Mouse (Mus musculus) lung, postnatal 0 days (tissue): ENCODE results near the gene Aph1b. TPM values are rescaled to one million over a fixed set of nuclear protein-coding genes. Genes with fewer than 3 reads are reported as not detected.
A peak's percentile ranks its signal among the peaks of the same experiment; 100 is the strongest.

Experiments
- ATAC-seq: fragments of 200-750 bp; cut with Nextera tagmentation; 2 replicates; pipeline ENCODE4 v1.8.0; 2017; ENCODE audit warnings: moderate library complexity
- DNase-seq: peaks from one replicate; pipeline ENCODE4 v3.0.0-alpha.2; 2016; ENCODE audit warnings: low spot score
- H3K27ac ChIP-seq: fragments of 300-500 bp; sonication (generic); 2 replicates; pipeline ENCODE4 v1.5.1; 2014; ENCODE audit warnings: antibody characterized with exemption, mild to moderate bottlenecking, low read length, mixed read lengths
- H3K27me3 ChIP-seq: fragments of 300-500 bp; sonication (generic); replicated peaks from 2 replicates; pipeline ENCODE4 v1.6.1; 2014; ENCODE audit warnings: low read length, mixed read lengths; ENCODE audit not compliant: insufficient read depth
- H3K36me3 ChIP-seq: fragments of 300-500 bp; sonication (generic); 2 replicates; pipeline ENCODE4 v1.6.1; 2014; ENCODE audit warnings: low read length, mixed read lengths; ENCODE audit not compliant: insufficient read depth
- H3K4me1 ChIP-seq: fragments of 300-500 bp; sonication (generic); 2 replicates; pipeline ENCODE4 v1.6.1; 2014; ENCODE audit warnings: antibody characterized with exemption, low read depth, low read length, mixed read lengths; ENCODE audit not compliant: insufficient read depth
- H3K4me2 ChIP-seq: fragments of 300-500 bp; sonication (generic); replicated peaks from 2 replicates; pipeline ENCODE4 v1.6.1; 2014; ENCODE audit warnings: low read depth, mild to moderate bottlenecking, low read length, moderate library complexity, mixed read lengths
- H3K4me3 ChIP-seq: fragments of 300-500 bp; sonication (generic); 2 replicates; pipeline ENCODE4 v1.5.1; 2014; ENCODE audit warnings: low read depth, low read length
- H3K9ac ChIP-seq: fragments of 300-500 bp; sonication (generic); replicated peaks from 2 replicates; pipeline ENCODE4 v1.6.1; 2014; ENCODE audit warnings: low read depth, mild to moderate bottlenecking
- H3K9me3 ChIP-seq: fragments of 300-500 bp; sonication (generic); 2 replicates; pipeline ENCODE4 v1.6.1; 2016; ENCODE audit warnings: low read length, mixed read lengths
- CTCF ChIP-seq: IDR thresholded peaks from 2 replicates; pipeline ENCODE4 v1.5.1; 2016; ENCODE audit warnings: antibody characterized with exemption, mild to moderate bottlenecking
- EP300 ChIP-seq: IDR thresholded peaks from 2 replicates; pipeline ENCODE4 v1.6.1; 2016; ENCODE audit warnings: antibody characterized with exemption, mild to moderate bottlenecking, control low read depth
- WGBS: fragments of 180-500 bp; shearing (Covaris S2); extraction: QIAGEN DNeasy Blood & Tissue Kit; methylation state at CpG from one replicate; pipeline ENCODE4 v1.1.7; 2014; 5-methylcytosine and 5-hydroxymethylcytosine counted together
- polyA plus RNA-seq: library from polyadenylated mRNA; unstranded; fragments of >200 nt; fragmentation: Nextera tagmentation; extraction: Ambion mirVana; gene quantifications from 2 replicates; pipeline ENCODE4 v1.2.1, GENCODE M21; 2015

Aph1b gene
- polyA plus RNA-seq, 1 experiment from 2014 or later: 4.4 TPM

GRCm38 (mm10) chr9:66725591-66725990 lies 69.7 kb downstream of the Aph1b start:
- TF ChIP-seq EP300 (no peak), CTCF (no peak)
- no peak overlapping the region for H3K27ac ChIP-seq
- no peaks in the 10 kb centered on the region for H3K9me3 ChIP-seq
- no peaks in the 10 kb centered on the region for H3K27me3 ChIP-seq
- 78% methylated on average over 3 of the region's 3 CpGs for WGBS
- no peak overlapping the region for H3K4me3 ChIP-seq
- peak; percentile 29 for DNase-seq
- H3K4me2 ChIP-seq: no peak overlapping the region
- ATAC-seq: no peak
- no peak overlapping the region for H3K9ac ChIP-seq
- H3K36me3 ChIP-seq: no peaks in the 10 kb centered on the region
- H3K4me1 ChIP-seq: no peaks in the 10 kb centered on the region

Other genes starting within 250 kb of the Aph1b start
- 45.9 and 51.8 TPM in 2 replicates for gene Usp3, start 202.3 kb downstream of the Aph1b start, polyA plus RNA-seq
- gene Car12, start 81.8 kb downstream of the Aph1b start, polyA plus RNA-seq: 0.24 and 0.35 TPM in 2 replicates
- gene Gm10647, start 1.5 kb upstream of the Aph1b start, polyA plus RNA-seq: 0.27 and 0.51 TPM in 2 replicates
- gene Aph1c, start 39.2 kb upstream of the Aph1b start, polyA plus RNA-seq: 10.5 and 11.7 TPM in 2 replicates
- 15.6 and 20.4 TPM in 2 replicates for gene Rab8b, start 124.2 kb upstream of the Aph1b start, polyA plus RNA-seq
- 572 and 579 TPM in 2 replicates for gene Rps27l, start 150.6 kb upstream of the Aph1b start, polyA plus RNA-seq
- 13.8 and 15.4 TPM in 2 replicates for gene Lactb, start 180.0 kb upstream of the Aph1b start, polyA plus RNA-seq